Mouse (Mus musculus): ENCODE results near the gene Hist1h4h.

Gene Hist1h4h

DNA sequence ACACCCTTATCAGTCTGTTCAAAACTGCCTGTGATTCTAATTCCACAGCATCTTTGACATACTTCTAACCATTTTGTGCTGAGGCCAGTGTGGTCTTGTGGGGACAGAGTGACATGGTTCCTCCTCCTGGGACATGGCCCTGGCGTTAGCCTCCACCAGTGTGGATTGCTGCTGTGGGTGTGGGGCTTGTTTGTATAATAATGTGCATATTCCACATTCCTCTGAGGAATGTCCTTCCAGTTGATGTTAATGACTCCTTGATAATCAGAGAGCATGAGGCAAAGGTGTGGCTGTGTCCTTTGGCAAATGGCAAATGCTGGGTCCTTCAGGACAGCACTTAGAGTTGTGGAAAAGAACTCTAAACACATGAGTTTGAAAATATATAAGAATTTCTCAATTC, 17.3 kb upstream of the Hist1h4h start:
- no peak for DNase-seq

DNA sequence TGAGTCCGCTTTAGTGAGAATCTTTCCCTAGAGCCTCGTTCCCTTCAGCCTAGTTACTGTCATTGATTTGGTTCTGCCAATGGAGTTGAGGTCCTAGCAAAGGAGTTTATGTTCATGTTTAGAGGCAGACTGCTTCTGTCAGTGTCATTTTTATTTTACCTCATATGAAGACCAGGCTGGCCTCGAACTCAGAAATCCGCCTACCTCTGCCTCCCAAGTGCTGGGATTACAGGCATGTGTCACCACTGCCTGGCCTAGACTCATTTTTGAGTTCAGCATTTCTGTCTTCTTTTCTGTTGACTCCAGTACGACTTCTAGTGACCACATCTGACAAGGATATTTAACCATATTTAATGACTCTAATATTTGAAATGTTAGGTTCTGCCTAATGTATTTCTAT, 15.6 kb upstream of the Hist1h4h start:
- DNase-seq: no peak

DNA sequence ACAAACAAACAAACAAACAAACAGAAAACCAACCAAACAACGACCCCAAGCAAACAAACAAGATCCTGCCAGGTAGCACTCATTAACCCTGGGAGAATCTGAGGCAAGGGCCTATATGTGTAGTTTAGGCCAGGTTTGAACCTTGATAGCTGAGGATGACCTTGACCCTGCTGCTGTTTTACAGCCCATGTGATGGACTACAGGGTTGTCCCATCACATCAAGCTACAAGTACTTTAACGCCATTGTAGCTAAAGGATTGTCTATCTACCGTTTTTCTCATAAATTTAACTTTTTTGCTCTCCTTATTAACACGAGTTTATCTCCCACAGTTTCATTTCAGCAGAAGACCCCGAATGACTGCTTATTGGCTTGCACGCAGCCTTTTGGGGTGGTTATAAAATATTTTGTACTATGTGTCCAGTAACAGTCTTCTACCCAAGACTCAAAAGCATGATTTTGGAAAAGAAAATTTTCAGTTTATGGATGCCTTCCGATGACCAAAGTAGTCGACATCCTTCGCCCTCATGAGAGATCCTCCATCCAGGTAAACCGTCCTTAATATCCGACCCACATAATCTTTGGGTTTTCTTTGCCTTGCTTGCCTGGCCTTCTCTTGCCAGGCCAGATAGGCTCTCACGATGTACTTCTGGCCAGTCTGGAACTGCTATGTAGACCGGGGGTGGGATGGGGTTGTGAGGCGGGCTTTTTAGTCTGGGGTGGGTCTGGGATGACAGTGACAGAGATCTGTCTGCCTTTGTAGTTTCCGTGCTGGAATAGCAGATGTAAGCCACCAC, 14.8 kb upstream of the Hist1h4h start:
- DNase-seq: no peak

DNA sequence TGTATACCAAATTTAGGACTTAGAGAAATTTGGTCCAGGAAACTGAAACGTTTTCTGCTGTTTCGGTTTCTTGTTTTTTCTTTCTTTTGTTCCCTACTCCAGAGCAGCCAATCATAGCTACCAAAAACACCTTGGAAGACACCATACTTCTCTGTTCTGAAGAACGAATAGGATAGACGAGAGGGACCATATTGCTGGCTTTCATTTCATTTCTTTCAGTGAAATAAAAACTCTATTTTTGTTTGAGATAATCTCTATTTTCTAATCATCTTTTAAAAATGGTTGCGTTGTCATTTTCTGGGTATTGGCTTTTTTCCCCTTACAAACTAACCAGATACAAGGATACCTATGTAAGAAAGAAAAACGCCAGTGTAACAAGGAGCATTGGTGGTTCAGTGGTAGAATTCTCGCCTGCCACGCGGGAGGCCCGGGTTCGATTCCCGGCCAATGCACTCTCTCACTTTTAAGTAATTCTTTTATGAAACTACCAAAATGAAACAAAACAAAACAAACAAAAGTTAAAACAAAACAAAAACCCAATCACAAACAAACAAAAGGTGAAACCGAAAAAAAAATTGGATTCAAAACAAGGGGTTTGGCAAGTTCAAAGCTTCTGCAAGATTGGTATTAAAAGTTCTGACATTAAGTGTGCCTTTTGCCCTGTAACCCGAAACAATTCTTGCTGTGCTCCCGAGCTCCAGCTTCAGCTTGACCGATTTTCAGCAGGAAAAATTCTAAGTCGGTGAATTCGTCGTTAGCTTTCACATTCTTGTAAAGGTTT, 13.8 kb upstream of the Hist1h4h start:
- peak; percentile 81 for DNase-seq

DNA sequence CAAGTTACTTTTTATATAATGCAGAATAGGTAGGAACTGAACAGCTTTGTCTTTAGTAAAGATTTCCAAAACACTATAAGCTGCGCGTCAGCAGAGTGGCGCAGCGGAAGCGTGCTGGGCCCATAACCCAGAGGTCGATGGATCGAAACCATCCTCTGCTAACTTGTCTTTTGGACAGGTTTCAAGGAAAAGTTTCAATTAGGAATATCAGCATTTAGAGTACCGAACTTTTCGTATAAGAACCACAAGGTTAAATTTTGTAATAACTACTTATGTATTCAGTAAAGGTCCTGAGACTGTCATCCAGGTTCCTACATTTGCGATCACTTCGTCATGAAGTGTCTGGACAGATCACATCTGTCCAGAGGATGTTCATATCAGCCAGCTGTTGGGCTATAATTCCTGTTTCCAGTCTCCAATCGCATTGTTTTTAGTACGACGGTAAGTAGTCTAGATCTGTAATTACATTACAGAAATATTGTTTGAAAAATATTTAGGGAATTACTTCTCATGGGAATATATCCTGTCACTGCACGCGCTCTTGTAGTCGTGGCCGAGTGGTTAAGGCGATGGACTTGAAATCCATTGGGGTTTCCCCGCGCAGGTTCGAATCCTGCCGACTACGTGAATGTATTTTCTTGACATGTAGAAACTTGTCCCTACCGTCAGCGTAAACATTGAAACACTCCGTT, 13.1 kb upstream of the Hist1h4h start:
- DNase-seq: peak; percentile 93

DNA sequence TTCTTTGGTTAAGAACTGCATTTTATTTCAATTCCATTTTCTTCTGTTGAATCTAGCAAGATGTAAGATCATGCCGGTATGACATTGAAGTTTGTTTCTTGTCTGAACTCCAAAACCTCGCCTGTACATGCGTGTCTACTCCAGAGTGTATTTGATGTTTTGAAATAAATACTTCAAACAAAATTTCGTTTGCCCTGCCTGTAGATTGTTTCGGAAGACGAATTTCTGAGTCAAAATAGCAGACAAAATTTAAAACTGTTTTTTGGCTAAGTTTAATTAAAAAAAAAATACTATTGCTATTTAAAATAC, 12.6 kb upstream of the Hist1h4h start:
- DNase-seq: no peak

DNA sequence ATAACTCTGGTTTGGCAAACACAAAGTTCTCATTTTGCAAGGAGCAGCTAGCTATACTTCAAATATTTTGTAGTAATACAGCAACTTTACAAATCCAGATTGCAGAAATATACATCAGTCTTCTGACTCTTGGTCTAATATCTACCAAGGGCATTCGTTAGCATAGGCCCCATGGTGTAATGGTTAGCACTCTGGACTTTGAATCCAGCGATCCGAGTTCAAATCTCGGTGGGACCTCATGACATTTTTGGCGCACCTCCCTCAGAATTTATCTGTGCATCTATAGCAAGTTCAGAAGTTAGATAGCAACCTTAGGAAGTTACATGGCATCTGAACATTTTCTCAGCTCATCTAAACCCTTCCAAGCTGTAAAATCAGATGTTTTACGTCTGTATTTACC, 12.0 kb upstream of the Hist1h4h start:
- peak; percentile 85 for DNase-seq

DNA sequence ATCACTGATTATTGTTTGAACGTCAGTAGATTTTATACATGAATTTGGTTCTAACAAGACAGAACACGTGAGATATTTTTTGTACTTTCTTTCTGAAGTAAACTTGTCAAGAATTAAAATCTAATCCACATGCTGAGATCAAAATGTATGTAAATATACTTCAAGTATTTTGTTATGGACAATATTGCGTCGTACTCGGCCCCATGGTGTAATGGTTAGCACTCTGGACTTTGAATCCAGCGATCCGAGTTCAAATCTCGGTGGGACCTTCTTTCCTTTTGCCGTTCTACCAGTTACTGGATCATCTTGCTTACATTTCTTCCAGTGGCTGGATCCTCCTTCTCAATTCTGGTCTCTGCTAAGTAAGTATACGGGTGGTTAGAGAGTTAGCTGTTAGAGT, 11.4 kb upstream of the Hist1h4h start:
- DNase-seq: peak; percentile 81

DNA sequence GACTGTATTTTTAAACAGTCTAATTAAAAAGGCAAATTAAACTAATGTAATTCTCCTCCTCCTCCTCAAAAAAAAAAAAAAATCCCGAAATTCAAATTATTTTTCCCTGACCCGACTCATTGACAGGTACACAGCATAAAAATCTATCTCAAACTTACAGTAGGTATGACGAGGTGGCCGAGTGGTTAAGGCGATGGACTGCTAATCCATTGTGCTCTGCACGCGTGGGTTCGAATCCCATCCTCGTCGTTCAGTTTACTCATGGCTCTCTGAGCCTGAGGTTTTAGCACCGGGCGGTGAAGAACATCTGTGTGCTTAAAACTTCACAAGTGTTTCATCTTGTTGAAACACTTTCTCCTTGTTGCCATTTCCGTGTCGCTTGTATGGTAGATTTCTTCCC, 9.1 kb upstream of the Hist1h4h start:
- peak; percentile 75 for DNase-seq

DNA sequence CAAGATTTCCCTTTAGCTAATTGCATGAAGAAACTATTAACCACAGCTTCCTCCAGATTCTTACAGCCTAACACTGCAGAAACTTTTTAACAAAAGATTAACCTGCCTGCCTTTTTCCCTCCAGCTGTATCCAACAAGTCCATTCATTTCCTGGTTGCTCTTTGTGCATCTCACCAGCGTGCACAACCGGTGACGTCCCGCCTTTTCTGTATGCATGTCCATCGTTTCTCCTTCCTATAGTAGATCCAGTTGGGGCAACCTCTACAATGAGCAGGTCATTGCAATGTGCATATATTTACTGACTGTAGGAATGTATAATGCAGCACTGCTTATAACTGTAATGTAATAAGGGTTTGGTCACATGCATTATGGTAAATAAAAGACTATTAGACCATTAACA, 6.9 kb upstream of the Hist1h4h start:
- no peak for DNase-seq

DNA sequence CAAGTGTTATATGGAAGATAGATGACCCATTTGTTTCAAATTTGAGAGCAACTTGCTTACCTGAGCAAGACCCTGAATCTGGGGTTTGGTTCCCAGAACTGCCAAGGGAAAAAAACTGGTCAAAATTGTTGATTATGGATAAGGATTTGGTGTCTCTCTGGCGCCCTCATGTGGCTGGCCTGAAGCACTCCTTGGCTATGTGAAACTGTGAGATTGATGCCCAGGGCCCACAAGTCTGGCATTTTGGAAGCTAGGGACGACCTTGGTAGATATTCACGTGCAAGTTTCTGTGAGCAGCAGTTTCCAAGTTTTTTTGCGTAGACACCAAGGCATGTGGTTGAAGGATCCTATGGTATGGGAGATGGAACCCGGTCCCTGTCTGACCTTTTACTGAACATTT, 6.2 kb upstream of the Hist1h4h start:
- peak; percentile 66 for DNase-seq

DNA sequence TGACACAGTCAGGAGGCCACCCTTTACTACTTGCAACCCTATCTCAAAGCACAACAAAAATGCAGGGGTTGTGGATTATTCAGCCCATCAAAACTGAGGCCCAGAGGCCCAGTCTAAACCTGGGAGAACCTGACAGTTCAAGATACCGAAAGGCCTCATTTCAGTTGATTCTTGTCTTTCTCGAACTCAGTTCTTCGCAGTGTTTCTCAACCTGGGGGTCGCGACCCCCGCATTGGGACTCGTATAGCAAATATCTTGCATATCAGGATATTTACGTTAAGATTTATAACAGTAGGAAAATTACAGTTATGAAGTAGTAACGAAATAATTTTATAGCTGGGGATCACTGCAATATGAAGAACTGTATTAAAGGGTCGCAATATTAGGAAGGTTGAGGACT, 4.9 kb upstream of the Hist1h4h start:
- no peak for DNase-seq

DNA sequence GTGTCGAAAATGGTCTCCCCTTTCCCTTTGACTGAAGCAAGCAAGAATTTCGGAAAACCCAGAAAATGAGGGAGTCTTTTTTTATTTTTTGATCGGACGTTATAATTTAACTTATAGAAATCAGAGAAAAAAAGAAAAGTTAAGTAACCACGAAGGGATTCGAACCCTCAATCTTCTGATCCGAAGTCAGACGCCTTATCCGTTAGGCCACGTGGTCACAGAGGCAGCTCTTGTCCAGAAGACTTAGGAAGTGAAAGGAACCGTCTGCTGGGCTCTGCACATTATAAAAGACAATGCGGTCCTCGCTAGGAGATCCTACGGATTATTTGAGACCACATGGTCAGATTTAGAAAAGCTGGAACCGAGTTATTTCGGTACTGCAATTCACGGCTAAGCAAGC, 4.5 kb upstream of the Hist1h4h start:
- DNase-seq: peak; percentile 91

DNA sequence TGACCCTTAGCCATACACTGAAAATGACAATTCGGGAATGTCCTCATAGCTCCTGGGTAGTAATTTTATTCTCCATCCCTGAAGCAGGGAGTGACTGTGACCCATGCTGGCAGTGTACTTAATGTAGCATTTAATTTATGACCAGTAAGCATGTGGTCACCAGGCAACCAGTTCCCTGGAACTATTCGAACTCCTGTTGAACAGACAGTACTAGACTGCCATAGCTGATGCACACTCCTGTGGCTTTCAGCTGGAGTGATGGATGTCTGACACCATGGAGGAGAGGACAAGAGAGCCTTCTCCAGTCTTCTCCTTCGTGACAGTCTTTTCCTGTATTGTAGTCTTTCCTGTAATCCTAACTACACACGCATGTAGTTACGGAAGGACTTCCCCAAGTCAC, 1.8 kb upstream of the Hist1h4h start:
- no peak for DNase-seq

DNA sequence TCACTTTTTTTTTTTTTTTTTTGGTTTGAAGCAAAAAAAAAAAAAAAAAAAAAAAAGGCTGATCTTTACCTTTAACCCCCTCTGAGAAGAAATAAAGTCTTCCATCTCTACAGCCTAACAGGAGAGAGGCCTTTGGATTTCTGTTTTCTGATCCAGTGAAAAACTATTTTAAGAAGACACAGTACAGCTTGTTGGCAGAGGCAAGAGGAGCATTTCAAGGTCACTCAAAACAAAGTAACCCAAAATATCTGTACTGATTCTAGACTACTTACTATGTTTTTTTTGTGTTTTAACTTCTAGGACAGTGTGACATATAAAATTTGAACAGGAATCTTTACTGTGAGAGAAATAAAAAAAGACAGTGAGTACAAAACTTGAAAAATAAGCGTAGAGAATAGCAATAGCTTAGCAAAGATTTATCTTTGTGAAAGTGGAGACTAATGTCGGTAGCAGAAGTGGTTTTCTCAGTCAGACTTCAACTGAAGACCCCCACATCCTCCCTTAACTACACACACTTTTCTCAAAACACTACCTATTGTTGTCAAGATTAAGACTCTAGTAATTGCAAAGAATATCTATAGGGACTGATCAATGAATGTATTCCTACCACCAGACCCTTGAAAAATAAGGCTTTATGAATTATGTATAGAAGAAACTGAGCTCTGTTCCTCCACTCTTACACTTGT, 1.2 kb upstream of the Hist1h4h start:
- DNase-seq: no peak

DNA sequence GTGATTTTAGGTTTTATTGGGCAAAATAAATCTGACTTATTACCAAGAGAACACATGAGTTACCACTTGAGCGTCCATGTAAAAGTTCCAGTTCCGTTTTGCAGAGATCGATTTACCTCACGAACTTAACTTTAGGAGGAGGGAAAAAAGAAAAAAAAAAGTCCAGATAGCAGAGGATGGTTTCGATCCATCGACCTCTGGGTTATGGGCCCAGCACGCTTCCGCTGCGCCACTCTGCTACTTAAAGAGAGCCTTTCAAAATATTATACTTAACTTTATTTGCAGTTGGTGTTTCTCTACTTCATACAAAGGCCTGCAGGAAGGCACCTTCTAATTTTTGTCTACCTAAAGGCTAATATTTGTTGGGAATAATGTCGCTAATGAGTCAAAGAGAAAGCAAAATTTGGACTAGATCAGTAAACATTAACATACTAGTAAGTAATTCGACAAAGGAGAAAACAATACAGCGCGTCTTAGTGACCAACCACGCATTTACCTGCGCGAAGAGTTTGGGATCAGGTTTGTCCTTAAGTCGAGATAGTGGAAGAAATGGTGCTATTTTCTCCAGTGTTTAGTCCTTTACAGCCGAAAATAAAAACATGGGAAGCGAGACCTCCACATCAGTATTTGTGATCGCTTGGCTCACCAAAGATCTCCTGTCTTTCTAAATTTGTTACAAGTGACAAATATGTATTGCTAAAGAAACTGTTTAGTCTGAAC, 509 bp upstream of the Hist1h4h start:
- DNase-seq: peak; percentile 72

DNA sequence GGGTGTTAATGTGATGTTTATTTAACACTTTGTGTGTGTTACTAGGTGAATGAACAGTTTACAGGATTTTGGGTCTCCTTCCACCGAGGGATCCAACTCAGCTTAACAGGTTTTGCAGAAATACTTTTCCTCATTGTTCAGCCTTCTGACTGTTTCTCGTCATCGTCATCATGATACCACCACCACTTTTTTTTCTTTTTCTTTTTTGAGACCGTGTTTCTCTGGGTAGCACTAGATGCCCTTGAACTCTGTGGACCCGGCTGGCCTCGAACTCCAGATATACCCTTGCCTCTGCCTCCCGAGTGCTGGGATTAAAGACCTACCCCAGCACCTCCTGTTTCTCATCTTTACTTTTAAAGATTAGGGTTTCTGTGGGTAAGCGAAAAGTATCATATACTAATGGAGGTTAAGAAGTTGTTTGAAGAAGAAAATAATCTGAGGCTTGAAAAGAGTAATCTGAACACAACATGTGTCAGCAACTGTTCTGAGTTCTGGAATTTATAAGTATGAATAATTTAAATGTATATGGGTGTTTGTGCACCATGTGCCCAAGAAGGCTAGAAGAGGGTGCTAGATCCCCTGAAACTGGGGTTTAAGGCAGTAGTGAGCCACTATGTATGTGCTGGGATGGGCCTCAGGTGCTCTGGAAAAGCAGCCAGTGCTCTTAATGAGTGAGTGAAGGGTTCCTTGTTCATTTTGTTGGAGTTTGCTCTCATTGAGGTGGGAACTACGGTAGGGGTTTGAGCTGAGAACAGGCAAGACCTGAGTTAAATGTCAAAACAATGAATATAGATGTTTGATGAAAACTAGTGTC, 1.6 kb downstream of the Hist1h4h start:
- DNase-seq: no peak

DNA sequence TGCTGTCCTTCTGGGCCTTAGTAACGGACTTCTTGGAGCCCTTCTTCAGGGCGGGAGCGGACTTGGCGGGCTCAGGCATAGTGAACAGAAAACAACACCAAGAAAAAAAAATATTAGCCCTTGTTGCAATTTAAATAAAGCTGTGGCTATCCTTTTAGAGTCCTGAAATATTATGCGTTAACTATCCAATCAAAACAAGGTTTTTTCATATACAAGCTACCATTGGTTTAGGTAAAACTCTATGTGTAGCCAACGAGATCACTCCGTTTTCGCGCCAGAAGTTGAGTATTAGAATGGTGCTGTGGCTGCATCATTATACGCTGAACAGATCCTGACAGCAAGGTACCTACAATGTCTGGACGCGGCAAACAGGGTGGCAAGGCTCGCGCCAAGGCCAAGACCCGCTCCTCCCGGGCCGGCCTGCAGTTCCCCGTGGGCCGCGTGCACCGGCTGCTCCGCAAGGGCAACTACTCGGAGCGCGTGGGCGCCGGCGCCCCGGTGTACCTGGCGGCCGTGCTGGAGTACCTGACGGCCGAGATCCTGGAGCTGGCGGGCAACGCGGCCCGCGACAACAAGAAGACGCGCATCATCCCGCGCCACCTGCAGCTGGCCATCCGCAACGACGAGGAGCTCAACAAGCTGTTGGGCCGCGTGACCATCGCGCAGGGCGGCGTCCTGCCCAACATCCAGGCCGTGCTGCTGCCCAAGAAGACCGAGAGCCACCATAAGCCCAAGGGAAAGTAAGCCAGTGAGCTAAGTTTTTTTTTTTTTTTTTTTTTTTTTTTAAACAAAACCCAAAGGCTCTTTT, 2.9 kb downstream of the Hist1h4h start, which contains the start of gene Hist1h2af:
Gene Hist1h2af, plus strand, starts transcription at position 347 of the 808 bp plus-strand sequence.
- peak; percentile 61 for DNase-seq

DNA sequence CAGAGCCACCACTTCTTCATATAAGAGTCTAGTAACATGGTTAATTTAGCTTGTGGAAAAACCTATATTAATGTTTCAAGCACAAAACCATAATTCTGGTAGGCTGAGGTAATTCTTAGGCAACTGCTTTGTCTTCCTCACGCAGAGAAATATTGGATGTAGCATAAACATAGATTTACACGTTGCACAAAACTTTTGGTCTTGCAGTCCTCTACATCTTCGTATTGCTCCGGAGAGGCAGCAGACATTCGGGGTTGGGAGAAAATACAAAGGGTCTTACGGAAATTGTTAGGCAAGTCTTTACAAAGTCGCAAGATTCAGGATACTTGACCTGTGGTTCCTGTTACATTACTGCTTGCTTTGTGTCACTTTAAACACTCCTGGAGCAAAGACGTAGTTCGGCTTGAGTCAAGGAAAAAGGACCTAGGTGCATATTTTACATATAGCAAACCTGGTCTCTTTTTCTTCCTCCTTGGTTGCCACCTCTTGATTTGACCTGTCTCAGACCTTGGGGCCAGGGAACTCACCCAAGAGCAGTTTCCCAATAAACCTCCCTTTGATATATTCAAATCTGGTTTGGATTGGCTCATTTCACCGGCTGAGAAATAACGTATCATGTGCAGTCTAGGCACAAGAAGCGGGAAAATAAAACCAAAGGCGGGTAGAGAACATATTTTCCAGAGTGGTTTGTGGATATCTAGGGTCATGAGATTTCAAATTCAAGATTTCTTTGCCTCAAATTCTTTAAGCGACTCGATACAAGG, 3.7 kb downstream of the Hist1h4h start:
- no peak for DNase-seq

Measured in cerebellum, adult 8-10 months (tissue).